Mouse (Mus musculus) ES-E14 (cell line): ENCODE measurements around the gene Pyroxd1. TPM values are rescaled to one million over a fixed set of nuclear protein-coding genes. Genes with fewer than 3 reads are reported as not detected.

Source experiments
- DNase-seq: peaks from one replicate; pipeline ENCODE4 v3.0.0-alpha.2; 2013; ENCODE audit warnings: low read depth, low spot score
- H3K27ac ChIP-seq: 2 replicates; pipeline ENCODE4 v1.5.1; 2012; ENCODE audit warnings: low read depth, mild to moderate bottlenecking, low read length, moderate library complexity, mixed read lengths; ENCODE audit not compliant: poor library complexity, insufficient read depth, severe bottlenecking
- H3K36me3 ChIP-seq: 2 replicates; pipeline ENCODE4 v1.6.1; 2012; ENCODE audit warnings: mild to moderate bottlenecking, low read length, moderate library complexity, mixed read lengths; ENCODE audit not compliant: control insufficient read depth, poor library complexity, insufficient read depth, severe bottlenecking
- H3K4me1 ChIP-seq, 2 experiments: fragments of 150-350 bp in 1 of 2; sonication (generic) in 1 of 2; 2 replicates each; pipeline ENCODE4 v1.6.1; 2012; ENCODE audit warnings: low read length in 2 of 2, mild to moderate bottlenecking in 1 of 2, mixed read lengths in 1 of 2; ENCODE audit not compliant: control insufficient read depth in 2 of 2, insufficient read depth in 2 of 2, poor library complexity in 1 of 2
- H3K4me3 ChIP-seq, 2 experiments: fragments of 150-350 bp in 1 of 2; sonication (generic) in 1 of 2; 2 replicates each; pipeline ENCODE4 v1.5.1; 2012; ENCODE audit warnings: low read length in 2 of 2, low read depth in 1 of 2, mild to moderate bottlenecking in 1 of 2, mixed read lengths in 1 of 2; ENCODE audit not compliant: insufficient read depth in 1 of 2, poor library complexity in 1 of 2, severe bottlenecking in 1 of 2
- H3K9ac ChIP-seq: 2 replicates; pipeline ENCODE4 v1.6.1; 2012; ENCODE audit warnings: low read depth, mild to moderate bottlenecking, low read length, mixed read lengths; ENCODE audit not compliant: poor library complexity, insufficient read depth, severe bottlenecking
- H3K9me3 ChIP-seq: fragments of 150-350 bp; sonication (generic); 2 replicates; pipeline ENCODE4 v1.6.1; 2012; ENCODE audit warnings: low read depth, mild to moderate bottlenecking, low read length; ENCODE audit not compliant: control insufficient read depth, insufficient read depth
- CHD2 ChIP-seq: IDR thresholded peaks from 2 replicates; pipeline ENCODE4 v1.6.1; 2014; ENCODE audit warnings: mild to moderate bottlenecking, low read depth, low read length, inconsistent platforms
- HCFC1 ChIP-seq: IDR thresholded peaks from 2 replicates; pipeline ENCODE4 v1.6.1; 2012; ENCODE audit warnings: low read length, inconsistent platforms, borderline replicate concordance; ENCODE audit not compliant: insufficient read depth
- MAFK ChIP-seq: IDR thresholded peaks from 2 replicates; pipeline ENCODE4 v1.6.1; 2014; ENCODE audit warnings: mild to moderate bottlenecking, low read depth, low read length, inconsistent platforms; ENCODE audit not compliant: insufficient read depth
- ZC3H11A ChIP-seq: IDR thresholded peaks from 2 replicates; pipeline ENCODE4 v1.6.1; 2012; ENCODE audit warnings: low read depth, mild to moderate bottlenecking, inconsistent platforms, low read length, borderline replicate concordance
- ZNF384 ChIP-seq: IDR thresholded peaks from 2 replicates; pipeline ENCODE4 v1.6.1; 2012; ENCODE audit warnings: low read depth, low read length, inconsistent platforms
- in situ Hi-C, 2 experiments: fragments of 600-800 bp; cut with MboI; formaldehyde crosslinking; loops; one replicate each; pipeline ENCODE4 v1.15.1; 2025; ENCODE audit warnings: low sequenced_read_pairs in 2 of 2, inconsistent platforms in 1 of 2; ENCODE audit not compliant: unreplicated experiment in 2 of 2
- total RNA-seq: library from RNA; depleted of rRNA; stranded (reverse); fragments of 300-350 nt; gene quantifications from 2 replicates; pipeline ENCODE4 v1.2.3, GENCODE M21; 2012

The Pyroxd1 gene
- total RNA-seq, 1 experiment, result 10.8 TPM

GRCm38 (mm10) chr6:142378576-142379330 is 33.3 kb downstream of the Pyroxd1 start:
- Histone ChIP-seq H3K27ac (no peak overlapping the region), H3K9me3 (no peaks in the 10 kb centered on the region), H3K4me1 (peaks cover 0 to 3% of the 10 kb centered on the region in 2 experiments; a peak in 1 of 4 replicates), H3K9ac (no peak overlapping the region), H3K4me3 (no peak overlapping the region), H3K36me3 (peaks cover 17% of the 10 kb centered on the region; the same call in 1 of the 2 replicates)
- in situ Hi-C loops, result loop anchor here in 1 of 2 experiments (10.0 kb wide), 1 partner anchor 136 kb away; no protein-coding TSS in a partner anchor
- TF ChIP-seq ZC3H11A, result no peak
- no peak for TF ChIP-seq HCFC1
- no peak for TF ChIP-seq CHD2
- TF ChIP-seq MAFK, result no peak
- no peak for DNase-seq

- Histone ChIP-seq H3K4me1 (peaks cover 0 to 3% of the 10 kb centered on the region in 2 experiments; a peak in 1 of 4 replicates), H3K27ac (no peak overlapping the region), H3K4me3 (no peak overlapping the region), H3K9ac (no peak overlapping the region), H3K9me3 (no peaks in the 10 kb centered on the region), H3K36me3 (peaks cover 20% of the 10 kb centered on the region; the same call in 1 of the 2 replicates)
- no peak for TF ChIP-seq ZNF384
- TF ChIP-seq MAFK, result no peak
- TF ChIP-seq CHD2, result no peak
- no peak for TF ChIP-seq ZC3H11A
- no peak for DNase-seq
- in situ Hi-C loops, result loop anchor here in 1 of 2 experiments (10.0 kb wide), 1 partner anchor 135 kb away; no protein-coding TSS in a partner anchor
These were observed 34.5 kb downstream of the Pyroxd1 start for GRCm38 (mm10) chr6:142379961-142380360.

GRCm38 (mm10) chr6:142381615-142382014 is 36.2 kb downstream of the Pyroxd1 start:
- no peak overlapping the region for H3K9ac ChIP-seq

GRCm38 (mm10) chr6:142384521-142384920 is 39.1 kb downstream of the Pyroxd1 start:
- Histone ChIP-seq H3K4me3 (no peak overlapping the region), H3K36me3 (peaks cover 3% of the 10 kb centered on the region; the same call in 1 of the 2 replicates), H3K9ac (no peak overlapping the region), H3K27ac (no peak overlapping the region), H3K4me1 (peaks cover 3 to 7% of the 10 kb centered on the region in 2 experiments; a peak in 1 of 4 replicates), H3K9me3 (no peaks in the 10 kb centered on the region)
- in situ Hi-C loops, result no loop called here
- TF ChIP-seq ZNF384 (no peak), HCFC1 (no peak), MAFK (no peak), ZC3H11A (no peak), CHD2 (no peak)
- DNase-seq, result no peak

More at GRCm38 (mm10) chr6:142381615-142382014, 36.2 kb downstream of the Pyroxd1 start:
- Histone ChIP-seq H3K4me1 (peaks cover 0 to 3% of the 10 kb centered on the region in 2 experiments; a peak in 1 of 4 replicates), H3K27ac (no peak overlapping the region), H3K9me3 (no peaks in the 10 kb centered on the region), H3K4me3 (no peak overlapping the region), H3K36me3 (peaks cover 11% of the 10 kb centered on the region; the same call in 1 of the 2 replicates)
- in situ Hi-C loops, result no loop called here
- TF ChIP-seq HCFC1 (no peak), MAFK (no peak), ZNF384 (no peak), CHD2 (no peak), ZC3H11A (no peak)
- no peak for DNase-seq
